ENCODE assay signal across 28 mouse cellular contexts in the genomic region with DNA sequence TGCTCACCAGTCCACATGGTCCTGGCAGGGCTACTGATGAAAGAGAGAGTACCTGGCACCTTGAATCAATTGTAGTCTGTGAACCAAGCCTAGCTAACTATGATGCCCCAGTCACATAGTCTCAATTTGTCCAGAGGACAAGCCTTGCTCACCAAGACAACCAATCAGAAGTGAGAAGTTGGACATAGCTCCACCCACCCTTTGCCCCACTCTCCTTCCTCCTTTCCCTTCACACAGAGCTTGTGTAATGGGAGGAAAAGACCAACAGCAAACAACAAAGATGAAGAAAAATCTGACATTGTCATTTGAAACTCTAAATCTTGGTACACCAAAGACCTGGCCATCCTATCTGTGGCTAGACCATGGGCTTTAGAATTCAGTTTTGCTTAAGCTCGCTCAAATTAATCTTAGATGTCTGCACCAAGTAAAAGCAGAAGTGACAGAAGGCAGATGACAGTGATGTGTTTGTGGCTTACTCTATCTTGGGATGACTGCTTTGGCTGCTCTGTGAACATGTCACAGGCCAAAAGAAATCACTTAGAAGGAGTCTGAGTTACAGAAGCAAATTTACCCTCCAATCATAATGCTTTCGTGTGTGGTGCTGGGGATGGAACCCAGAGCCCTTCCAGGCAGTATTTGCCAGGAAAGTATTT. TPM values are rescaled to one million over a fixed set of nuclear protein-coding genes. Genes with fewer than 3 reads are reported as not detected.
DNase-seq lines count a peak whose midpoint lies in the region; TF ChIP-seq lines count a peak whose summit lies in the region.
"Had no signal": no experiment of that assay in that cellular context is flagged by ENCODE, and none has a peak within 500 bp of the region (broad histone marks: within the 10 kb centered on the region; RNA-seq: fewer than 3 reads in every experiment).

No protein-coding gene starts in this region.

- H3K4me3 ChIP-seq in MEL (ENCODE audit: control insufficient read depth in 1 of 2, insufficient read depth in 1 of 2, low read depth in 2 of 2, low read length in 2 of 2) (peak overlapping the region; percentile 28 to 30), macrophage (ENCODE audit: inconsistent target) (no peak overlapping the region)
- H3K4me3 ChIP-seq in bone marrow macrophage, adult 2 months (ENCODE audit: insufficient read depth, low read length), result peak overlapping the region; percentile 17
- H3K4me3 ChIP-seq: embryonic facial prominence, embryonic 13.5 days; forebrain, embryonic 10.5 days; heart, embryonic 10.5 days; heart, embryonic 15.5 days; hindbrain, embryonic 13.5 days; left cerebral cortex, adult 2 months; limb, embryonic 12.5 days; liver, embryonic 15.5 days; midbrain, embryonic 13.5 days had no signal

- TF ChIP-seq RAD21 in MEL (IDR thresholded peaks at IDR 0.05; ENCODE audit: low read depth, low read length), result no peak; the same call in 1 of the 2 replicates

- H3K79me2 ChIP-seq in MEL (ENCODE audit: control insufficient read depth, insufficient read depth, low read length, poor library complexity), result no peaks in the 10 kb centered on the region
- H3K79me2 ChIP-seq in macrophage (ENCODE audit: inconsistent target), result no peaks in the 10 kb centered on the region

- TF ChIP-seq EP300 in MEL (IDR thresholded peaks at IDR 0.05; ENCODE audit: low read depth in 1 of 2, low read length in 2 of 2), result peak; percentile 62 to 82

- H3K27ac ChIP-seq in MEL (ENCODE audit: control insufficient read depth, low read depth, low read length) (peak overlapping the region; percentile 54), macrophage (peak overlapping the region; percentile 65)
- H3K27ac ChIP-seq in bone marrow macrophage, adult 2 months (ENCODE audit: insufficient read depth, low read depth, low read length), result peak overlapping the region; percentile 67
- H3K27ac ChIP-seq: embryonic facial prominence, embryonic 13.5 days; forebrain, embryonic 10.5 days; heart, embryonic 10.5 days; heart, embryonic 15.5 days; hindbrain, embryonic 13.5 days; left cerebral cortex, adult 2 months; limb, embryonic 12.5 days; liver, embryonic 15.5 days; midbrain, embryonic 13.5 days had no signal

- H3K9me3 ChIP-seq in MEL (replicated peaks; ENCODE audit: insufficient read depth, low read length), result no peaks in the 10 kb centered on the region
- H3K9me3 ChIP-seq: embryonic facial prominence, embryonic 13.5 days; forebrain, embryonic 10.5 days; heart, embryonic 10.5 days; heart, embryonic 15.5 days; hindbrain, embryonic 13.5 days; limb, embryonic 12.5 days; liver, embryonic 15.5 days; midbrain, embryonic 13.5 days had no signal

- DNase-seq in MEL (ENCODE audit: low read depth, low spot score) (peak; percentile 90), MN1 (ENCODE audit: low spot score) (no peak)
- no peak for DNase-seq in testis, postnatal 10 days (ENCODE audit: low spot score)
- no peak for DNase-seq in gastrocnemius, postnatal 4 days (ENCODE audit: low spot score in 2 of 2)
- no peak for DNase-seq in lung, postnatal 4 days
- DNase-seq: adrenal gland, adult 2 months; cerebellum, adult 11 months; cerebellum, adult 9-10 months; cerebellum, postnatal 36 days; heart, postnatal 36 days; kidney, adult 9 months; kidney, postnatal 10 days; lung, embryonic 14.5 days; lung, postnatal 14 days; thymus, postnatal 25 days had no signal

- H3K4me1 ChIP-seq in MEL (ENCODE audit: control insufficient read depth in 1 of 2, insufficient read depth in 2 of 2, low read length in 2 of 2), result peaks cover 4 to 30% of the 10 kb centered on the region in 2 experiments
- H3K4me1 ChIP-seq in bone marrow macrophage, adult 2 months (ENCODE audit: control insufficient read depth, insufficient read depth, low read length), result peaks cover 24% of the 10 kb centered on the region
- H3K4me1 ChIP-seq: embryonic facial prominence, embryonic 13.5 days; forebrain, embryonic 10.5 days; heart, embryonic 15.5 days; hindbrain, embryonic 13.5 days; limb, embryonic 12.5 days; midbrain, embryonic 13.5 days had no signal

- H3K9ac ChIP-seq in MEL (ENCODE audit: control insufficient read depth, low read depth, low read length, poor library complexity, severe bottlenecking), result no peak overlapping the region
- H3K9ac ChIP-seq: embryonic facial prominence, embryonic 13.5 days; heart, embryonic 15.5 days; hindbrain, embryonic 13.5 days; limb, embryonic 12.5 days; liver, embryonic 15.5 days; lung, embryonic 14.5 days; midbrain, embryonic 13.5 days had no signal

- H3K27me3 ChIP-seq in MEL (ENCODE audit: control insufficient read depth in 1 of 2, insufficient read depth in 2 of 2, low read length in 2 of 2), result peaks cover 0 to 2% of the 10 kb centered on the region in 2 experiments; a peak in 1 of 4 replicates
- H3K27me3 ChIP-seq: embryonic facial prominence, embryonic 13.5 days; heart, embryonic 15.5 days; hindbrain, embryonic 13.5 days; limb, embryonic 12.5 days; midbrain, embryonic 13.5 days had no signal

- TF ChIP-seq CTCF in MEL (IDR thresholded peaks at IDR 0.05 in 2 of 3, conservative IDR thresholded peaks at IDR 0.05 in 1 of 3; ENCODE audit: control insufficient read depth in 1 of 3, insufficient read depth in 1 of 3, low read depth in 2 of 3, low read length in 3 of 3, poor library complexity in 1 of 3, severe bottlenecking in 1 of 3), result no peak
- TF ChIP-seq CTCF in bone marrow macrophage, adult 2 months (IDR thresholded peaks at IDR 0.05; ENCODE audit: low read depth, low read length), result no peak

- WGBS in macrophage (ENCODE audit: missing documents), result 38% methylated on average over 2 of the region's 2 CpGs

- H3K36me3 ChIP-seq in MEL (ENCODE audit: control insufficient read depth in 1 of 2, insufficient read depth in 2 of 2, low read length in 2 of 2), result peaks cover 0 to 31% of the 10 kb centered on the region in 2 experiments; a peak in 2 of 4 replicates
- H3K36me3 ChIP-seq in macrophage (ENCODE audit: inconsistent target), result no peaks in the 10 kb centered on the region
- H3K36me3 ChIP-seq: embryonic facial prominence, embryonic 13.5 days; forebrain, embryonic 10.5 days; heart, embryonic 10.5 days; heart, embryonic 15.5 days; hindbrain, embryonic 13.5 days; limb, embryonic 12.5 days; liver, embryonic 15.5 days; midbrain, embryonic 13.5 days had no signal

- TF ChIP-seq POLR2A in MEL (IDR thresholded peaks at IDR 0.05; ENCODE audit: control insufficient read depth in 1 of 2, insufficient read depth in 1 of 2, low read depth in 1 of 2, low read length in 2 of 2, poor library complexity in 1 of 2), result no peak
- TF ChIP-seq POLR2A in bone marrow macrophage, adult 2 months (IDR thresholded peaks at IDR 0.05; ENCODE audit: borderline replicate concordance, low read depth, low read length), result no peak

TF ChIP-seq in MEL, 35 proteins besides CTCF, POLR2A, EP300 and RAD21:
- TF ChIP-seq ETS1 (IDR thresholded peaks at IDR 0.05; ENCODE audit: low read depth, low read length) (peak; percentile 69; the same call in 1 of the 2 replicates), SIN3A (IDR thresholded peaks at IDR 0.05; ENCODE audit: low read length) (peak; percentile 65), MYB (IDR thresholded peaks at IDR 0.05; ENCODE audit: low read depth, low read length) (no peak), TAL1 (IDR thresholded peaks at IDR 0.05; ENCODE audit: low read length) (peak; percentile 30; the same call in 1 of the 2 replicates), TBP (IDR thresholded peaks at IDR 0.05; ENCODE audit: low read depth, low read length) (0 out of 2 replicates have a peak, but pooled peaks have one; percentile 14), GATA1 (IDR thresholded peaks at IDR 0.05; ENCODE audit: low read depth, low read length) (peak; percentile 51; the same call in 1 of the 2 replicates), USF1 (IDR thresholded peaks at IDR 0.05; ENCODE audit: low read depth, low read length) (no peak), HCFC1 (IDR thresholded peaks at IDR 0.05; ENCODE audit: low read depth, low read length) (no peak), TCF12 (IDR thresholded peaks at IDR 0.05; ENCODE audit: low read depth, low read length) (peak; percentile 58), MXI1 (IDR thresholded peaks at IDR 0.05; ENCODE audit: low read depth, low read length) (0 out of 2 replicates have a peak, but pooled peaks have one; percentile 44), UBTF (IDR thresholded peaks at IDR 0.05; ENCODE audit: borderline replicate concordance, insufficient read depth, low read depth, low read length) (no peak), RCOR1 (IDR thresholded peaks at IDR 0.05; ENCODE audit: low read depth, low read length) (peak; percentile 92)
TF ChIP-seq in MEL: peak in this region for 8.

RNA-seq across cellular contexts. Expression of a gene that starts 9.5 kb away (rescaled TPM):
- total RNA-seq in MEL (2012; rRNA removed), result 5.0 and 5.1 TPM in 2 replicates
- 10 to 100 TPM in 1 of 2 experiments, not detected in 1; 10.1 TPM for polyA plus RNA-seq in MEL (2012; ENCODE audit: insufficient read depth in 1 of 2, insufficient read length in 2 of 2, low read depth in 1 of 2, low replicate concordance in 2 of 2, missing spikeins in 1 of 2)
- 0.75 and 1.4 TPM in 2 replicates for polyA plus RNA-seq in bone marrow macrophage, adult 2 months (2012; ENCODE audit: insufficient read depth, insufficient read length, missing spikeins)
- total RNA-seq in macrophage (2018; cell fraction: chromatin; rRNA removed), result under 1 TPM in 2 of 26 experiments, not detected in 24; 0.38 to 0.92 TPM
- total RNA-seq in macrophage (2018; cell fraction: cytosol; rRNA removed), result 1 to 10 TPM in 13 of 26 experiments, under 1 TPM in 13; 0.15 to 3.0 (median 1.1) TPM
- total RNA-seq in macrophage (2018; cell fraction: nucleus; rRNA removed), result 1 to 10 TPM in 8 of 26 experiments, under 1 TPM in 13, not detected in 5; 0.28 to 2.6 (median 0.86) TPM
- 0.50 to 2.5 TPM (median 1.4 TPM) in 3 replicates for polyA plus RNA-seq in macrophage (2018)
- 10 to 100 TPM; 13.1 to 14.3 TPM for total RNA-seq in gastrocnemius, postnatal 4 days (2021)

RNA-seq across cellular contexts. Expression of a gene that starts 54.2 kb away (rescaled TPM):
- not detected in 2 replicates for total RNA-seq in MEL (2012; rRNA removed)
- polyA plus RNA-seq in MEL (2012; ENCODE audit: insufficient read depth in 1 of 2, insufficient read length in 2 of 2, low read depth in 1 of 2, low replicate concordance in 2 of 2, missing spikeins in 1 of 2), result not detected
- not detected in 2 replicates for polyA plus RNA-seq in bone marrow macrophage, adult 2 months (2012; ENCODE audit: insufficient read depth, insufficient read length, missing spikeins)
- total RNA-seq in macrophage (2018; cell fraction: chromatin; rRNA removed), result not detected
- total RNA-seq in macrophage (2018; cell fraction: cytosol; rRNA removed), result under 1 TPM in 6 of 26 experiments, not detected in 20; 0.03 to 0.05 (median 0.04) TPM
- total RNA-seq in macrophage (2018; cell fraction: nucleus; rRNA removed), result under 1 TPM in 1 of 26 experiments, not detected in 25; 0.29 TPM
- polyA plus RNA-seq in macrophage (2018), result 0.06 TPM in 1 of 3 replicates, not detected in the others
- total RNA-seq in gastrocnemius, postnatal 4 days (2021), result not detected
- total RNA-seq: gastrocnemius, adult 8-10 months; layer of hippocampus, postnatal 14 days had no signal
